Mouse (Mus musculus): ENCODE data around the gene Usf2. TPM values are rescaled to one million over a fixed set of nuclear protein-coding genes. Genes with fewer than 3 reads are reported as not detected.

Gene Usf2
- polyA plus RNA-seq, 1 experiment from 2014 or later, result 23.6 TPM

Other genes starting within 250 kb of the Usf2 start
- 0.91 and 1.6 TPM in 2 replicates for gene Atp4a, start 244.6 kb downstream of the Usf2 start, polyA plus RNA-seq (2016; fragmentation: Nextera tagmentation; extraction: Ambion mirVana)
- 163 and 170 TPM in 2 replicates for gene Tmem147, start 227.3 kb downstream of the Usf2 start, polyA plus RNA-seq (2016; fragmentation: Nextera tagmentation; extraction: Ambion mirVana)
- 0.26 and 0.69 TPM in 2 replicates for gene Gapdhs, start 213.1 kb downstream of the Usf2 start, polyA plus RNA-seq (2016; fragmentation: Nextera tagmentation; extraction: Ambion mirVana)
- 0.72 and 0.93 TPM in 2 replicates for gene Sbsn, start 205.3 kb downstream of the Usf2 start, polyA plus RNA-seq (2016; fragmentation: Nextera tagmentation; extraction: Ambion mirVana)
- gene Dmkn, start 193.0 kb downstream of the Usf2 start, polyA plus RNA-seq (2016; fragmentation: Nextera tagmentation; extraction: Ambion mirVana), result 0.59 TPM in 1 of 2 replicates, not detected in the other
- not detected in 2 replicates for gene Krtdap, start 168.9 kb downstream of the Usf2 start, polyA plus RNA-seq (2016; fragmentation: Nextera tagmentation; extraction: Ambion mirVana)
- not detected in 2 replicates for gene Ffar2, start 133.0 kb downstream of the Usf2 start, polyA plus RNA-seq (2016; fragmentation: Nextera tagmentation; extraction: Ambion mirVana)
- not detected in 2 replicates for gene Ffar3, start 100.6 kb downstream of the Usf2 start, polyA plus RNA-seq (2016; fragmentation: Nextera tagmentation; extraction: Ambion mirVana)
- not detected in 2 replicates for gene Ffar1, start 95.2 kb downstream of the Usf2 start, polyA plus RNA-seq (2016; fragmentation: Nextera tagmentation; extraction: Ambion mirVana)
- gene Cd22, start 76.5 kb downstream of the Usf2 start, polyA plus RNA-seq (2016; fragmentation: Nextera tagmentation; extraction: Ambion mirVana), result 0.11 TPM in 1 of 2 replicates, not detected in the other
- gene Mag, start 41.9 kb downstream of the Usf2 start, polyA plus RNA-seq (2016; fragmentation: Nextera tagmentation; extraction: Ambion mirVana), result 0.61 and 0.67 TPM in 2 replicates
- not detected in 2 replicates for gene Hamp2, start 32.1 kb downstream of the Usf2 start, polyA plus RNA-seq (2016; fragmentation: Nextera tagmentation; extraction: Ambion mirVana)
- gene Hamp, start 12.8 kb downstream of the Usf2 start, polyA plus RNA-seq (2016; fragmentation: Nextera tagmentation; extraction: Ambion mirVana), result not detected in 2 replicates
- 21.2 and 29.8 TPM in 2 replicates for gene Lsr, start 16.7 kb upstream of the Usf2 start, polyA plus RNA-seq (2016; fragmentation: Nextera tagmentation; extraction: Ambion mirVana)
- 1.4 and 2.0 TPM in 2 replicates for gene Fam187b, start 17.0 kb upstream of the Usf2 start, polyA plus RNA-seq (2016; fragmentation: Nextera tagmentation; extraction: Ambion mirVana)
- gene Fxyd5, start 85.7 kb upstream of the Usf2 start, polyA plus RNA-seq (2016; fragmentation: Nextera tagmentation; extraction: Ambion mirVana), result 11.6 and 14.7 TPM in 2 replicates
- 1.4 and 7.6 TPM in 2 replicates for gene Fxyd7, start 94.7 kb upstream of the Usf2 start, polyA plus RNA-seq (2016; fragmentation: Nextera tagmentation; extraction: Ambion mirVana)
- 14.0 and 17.1 TPM in 2 replicates for gene Fxyd1, start 100.4 kb upstream of the Usf2 start, polyA plus RNA-seq (2016; fragmentation: Nextera tagmentation; extraction: Ambion mirVana)
- gene Lgi4, start 102.5 kb upstream of the Usf2 start, polyA plus RNA-seq (2016; fragmentation: Nextera tagmentation; extraction: Ambion mirVana), result 2.3 and 6.3 TPM in 2 replicates
- 7.9 and 10.8 TPM in 2 replicates for gene Fxyd3, start 119.9 kb upstream of the Usf2 start, polyA plus RNA-seq (2016; fragmentation: Nextera tagmentation; extraction: Ambion mirVana)
- gene Hpn, start 158.5 kb upstream of the Usf2 start, polyA plus RNA-seq (2016; fragmentation: Nextera tagmentation; extraction: Ambion mirVana), result 3.0 and 4.5 TPM in 2 replicates
- gene Scn1b, start 170.2 kb upstream of the Usf2 start, polyA plus RNA-seq (2016; fragmentation: Nextera tagmentation; extraction: Ambion mirVana), result 1.2 and 1.3 TPM in 2 replicates
- 111 and 144 TPM in 2 replicates for gene Gramd1a, start 199.1 kb upstream of the Usf2 start, polyA plus RNA-seq (2016; fragmentation: Nextera tagmentation; extraction: Ambion mirVana)

Measured in hindbrain, embryonic 10.5 days (tissue).